Comparison of ENCODE assay signal across 8 mouse cellular contexts in genomic region chr15:79097611-79098025, GRCm38 (mm10). TPM values are rescaled to one million over a fixed set of nuclear protein-coding genes. Genes with fewer than 3 reads are reported as not detected.
A peak's percentile ranks its signal among the peaks of the same experiment; 100 is the strongest.
DNase-seq lines count a peak whose midpoint lies in the region; ATAC-seq and TF ChIP-seq lines count a peak whose summit lies in the region.

No protein-coding gene starts in this region.

- peak in 1 of 2 experiments; percentile 45 for DNase-seq in cerebellum, adult 2 months
- no peak for DNase-seq in cerebellum, adult 18-20 months
- DNase-seq in MEL (ENCODE audit: low read depth, low spot score): peak; percentile 33
- DNase-seq in gastrocnemius, adult 8-10 months (ENCODE audit: low spot score in 2 of 2): peak; percentile 70 to 78
- DNase-seq in intestine, embryonic 14.5 days (ENCODE audit: low spot score): no peak
- peak; percentile 82 for DNase-seq in left cerebral cortex, postnatal 4 days
- peak; percentile 27 for DNase-seq in right cerebral cortex, postnatal 25 days
- DNase-seq in c-Kit-positive CD71-positive TER-119-positive erythroid progenitor cells, embryonic 14.5 days (ENCODE audit: low spot score): no peak

- ATAC-seq in intestine, embryonic 14.5 days (replicated peaks; ENCODE audit: low FRiP score, low TSS enrichment, low read depth): peak; percentile 38; the same call in 1 of the 2 replicates

- H3K27ac ChIP-seq in cerebellum, adult 2 months (ENCODE audit: insufficient read depth, low read length): peak overlapping the region; percentile 10; the same call in 1 of the 2 replicates
- H3K27ac ChIP-seq in MEL (ENCODE audit: control insufficient read depth, low read depth, low read length): no peak overlapping the region
- peak overlapping the region; percentile 79 for H3K27ac ChIP-seq in intestine, embryonic 14.5 days (ENCODE audit: low read depth)

- 0 out of 2 replicates have a peak overlapping the region, but pooled peaks have one; percentile 4 for H3K4me2 ChIP-seq in intestine, embryonic 14.5 days (ENCODE audit: low read length)

- intact Hi-C loops in left cerebral cortex, postnatal 4 days (cut with DNase I): no loop called here

- no peaks in the 10 kb centered on the region for H3K79me2 ChIP-seq in MEL (ENCODE audit: control insufficient read depth, insufficient read depth, low read length, poor library complexity)

- no peak for TF ChIP-seq EP300 in MEL (IDR thresholded peaks at IDR 0.05; ENCODE audit: low read depth in 1 of 2, low read length in 2 of 2)

- H3K9me3 ChIP-seq in MEL (replicated peaks; ENCODE audit: insufficient read depth, low read length): no peaks in the 10 kb centered on the region
- no peaks in the 10 kb centered on the region for H3K9me3 ChIP-seq in intestine, embryonic 14.5 days (ENCODE audit: control insufficient read depth, low read length)

- no peaks in the 10 kb centered on the region for H3K4me1 ChIP-seq in cerebellum, adult 2 months (ENCODE audit: control insufficient read depth, insufficient read depth, low read length)
- H3K4me1 ChIP-seq in MEL (ENCODE audit: control insufficient read depth in 1 of 2, insufficient read depth in 2 of 2, low read length in 2 of 2): peaks cover 0 to 3% of the 10 kb centered on the region in 2 experiments; a peak in 1 of 4 replicates
- peaks cover 24% of the 10 kb centered on the region for H3K4me1 ChIP-seq in intestine, embryonic 14.5 days (replicated peaks; ENCODE audit: control insufficient read depth, insufficient read depth, low read length)

- H3K36me3 ChIP-seq in MEL (ENCODE audit: control insufficient read depth in 1 of 2, insufficient read depth in 2 of 2, low read length in 2 of 2): peaks cover 2 to 3% of the 10 kb centered on the region in 2 experiments; a peak in 3 of 4 replicates
- H3K36me3 ChIP-seq in intestine, embryonic 14.5 days (ENCODE audit: control insufficient read depth, insufficient read depth, low read length): peaks cover 36% of the 10 kb centered on the region

- H3K4me3 ChIP-seq in cerebellum, adult 2 months (replicated peaks; ENCODE audit: insufficient read depth, low read depth, low read length): no peak overlapping the region
- no peak overlapping the region for H3K4me3 ChIP-seq in MEL (ENCODE audit: control insufficient read depth in 1 of 2, insufficient read depth in 1 of 2, low read depth in 2 of 2, low read length in 2 of 2)
- H3K4me3 ChIP-seq in intestine, embryonic 14.5 days (ENCODE audit: low read depth, low read length): no peak overlapping the region

- TF ChIP-seq RAD21 in MEL (IDR thresholded peaks at IDR 0.05; ENCODE audit: low read depth, low read length): no peak

- TF ChIP-seq POLR2A in cerebellum, adult 2 months (IDR thresholded peaks at IDR 0.05; ENCODE audit: borderline replicate concordance, insufficient read depth, low read length): no peak
- no peak for TF ChIP-seq POLR2A in MEL (IDR thresholded peaks at IDR 0.05; ENCODE audit: control insufficient read depth in 1 of 2, insufficient read depth in 1 of 2, low read depth in 1 of 2, low read length in 2 of 2, poor library complexity in 1 of 2)

- 15% methylated on average over 6 of the region's 6 CpGs for WGBS in cerebellum, adult 2 months
- WGBS in intestine, embryonic 14.5 days: 35% methylated on average over 6 of the region's 6 CpGs

- no peaks in the 10 kb centered on the region for H3K27me3 ChIP-seq in cerebellum, adult 2 months (ENCODE audit: control insufficient read depth, insufficient read depth, low read length)
- H3K27me3 ChIP-seq in MEL (ENCODE audit: control insufficient read depth in 1 of 2, insufficient read depth in 2 of 2, low read length in 2 of 2): no peaks in the 10 kb centered on the region
- H3K27me3 ChIP-seq in intestine, embryonic 14.5 days (replicated peaks; ENCODE audit: control insufficient read depth, insufficient read depth, low read length): no peaks in the 10 kb centered on the region

- TF ChIP-seq CTCF in cerebellum, adult 2 months (IDR thresholded peaks at IDR 0.05; ENCODE audit: borderline replicate concordance, insufficient read depth, low read depth, low read length): no peak
- TF ChIP-seq CTCF in MEL (IDR thresholded peaks at IDR 0.05 in 2 of 3, conservative IDR thresholded peaks at IDR 0.05 in 1 of 3; ENCODE audit: control insufficient read depth in 1 of 3, insufficient read depth in 1 of 3, low read depth in 2 of 3, low read length in 3 of 3, poor library complexity in 1 of 3, severe bottlenecking in 1 of 3): no peak

- no peak overlapping the region for H3K9ac ChIP-seq in MEL (ENCODE audit: control insufficient read depth, low read depth, low read length, poor library complexity, severe bottlenecking)
- 0 out of 2 replicates have a peak overlapping the region, but pooled peaks have one; percentile 7 for H3K9ac ChIP-seq in intestine, embryonic 14.5 days (ENCODE audit: low read length)

TF ChIP-seq in MEL, 35 proteins besides CTCF, POLR2A, EP300 and RAD21:
- TF ChIP-seq HCFC1 (IDR thresholded peaks at IDR 0.05; ENCODE audit: low read depth, low read length): no peak
- TF ChIP-seq MAX (IDR thresholded peaks at IDR 0.05; ENCODE audit: low read length): no peak
- no peak for TF ChIP-seq SMC3 (IDR thresholded peaks at IDR 0.05; ENCODE audit: low read depth, low read length)
- no peak for TF ChIP-seq BHLHE40 (IDR thresholded peaks at IDR 0.05; ENCODE audit: borderline replicate concordance, low read depth, low read length)
- TF ChIP-seq NELFE (IDR thresholded peaks at IDR 0.05; ENCODE audit: low read depth, low read length): no peak
- TF ChIP-seq ZNF384 (IDR thresholded peaks at IDR 0.05; ENCODE audit: low read depth, low read length): no peak
- no peak for TF ChIP-seq SIN3A (IDR thresholded peaks at IDR 0.05; ENCODE audit: low read length)
- TF ChIP-seq E2F4 (IDR thresholded peaks at IDR 0.05; ENCODE audit: borderline replicate concordance, low read depth, low read length): no peak
- no peak for TF ChIP-seq ZMIZ1 (IDR thresholded peaks at IDR 0.05; ENCODE audit: low read depth, low read length)
- TF ChIP-seq CHD1 (IDR thresholded peaks at IDR 0.05; ENCODE audit: low read depth, low read length): no peak
- TF ChIP-seq TBP (IDR thresholded peaks at IDR 0.05; ENCODE audit: low read depth, low read length): no peak

RNA-seq across cellular contexts. Expression of gene Micall1, which starts 11.1 kb away (rescaled TPM):
- polyA plus RNA-seq in cerebellum, adult 2 months (2012; rRNA removed): 35.9 and 37.0 TPM in 2 replicates
- total RNA-seq in MEL (2012; rRNA removed): 4.1 and 4.8 TPM in 2 replicates
- 10 to 100 TPM in 1 of 2 experiments, not detected in 1; 13.5 TPM for polyA plus RNA-seq in MEL (2012; ENCODE audit: insufficient read depth in 1 of 2, insufficient read length in 2 of 2, low read depth in 1 of 2, low replicate concordance in 2 of 2, missing spikeins in 1 of 2)
- 10 to 100 TPM in 3 of 4 experiments, 1 to 10 TPM in 1; 9.8 to 12.6 (median 11.2) TPM for total RNA-seq in gastrocnemius, adult 8-10 months (2022)
- 9.3 and 9.9 TPM in 2 replicates for polyA plus RNA-seq in intestine, embryonic 14.5 days (2014; fragmentation: Nextera tagmentation; extraction: Ambion mirVana)
- total RNA-seq in left cerebral cortex, postnatal 4 days (2021): 10 to 100 TPM; 61.5 to 66.6 TPM

RNA-seq across cellular contexts. Expression of gene Eif3l, which starts 22.6 kb away (rescaled TPM):
- 88.1 and 93.0 TPM in 2 replicates for polyA plus RNA-seq in cerebellum, adult 2 months (2012; rRNA removed)
- 394 and 395 TPM in 2 replicates for total RNA-seq in MEL (2012; rRNA removed)
- polyA plus RNA-seq in MEL (2012; ENCODE audit: insufficient read depth in 1 of 2, insufficient read length in 2 of 2, low read depth in 1 of 2, low replicate concordance in 2 of 2, missing spikeins in 1 of 2): 100 to 1,000 TPM; 301 to 442 TPM
- 10 to 100 TPM; 57.8 to 60.8 (median 60.6) TPM for total RNA-seq in gastrocnemius, adult 8-10 months (2022)
- 244 and 264 TPM in 2 replicates for polyA plus RNA-seq in intestine, embryonic 14.5 days (2014; fragmentation: Nextera tagmentation; extraction: Ambion mirVana)
- total RNA-seq in left cerebral cortex, postnatal 4 days (2021): 100 to 1,000 TPM; 116 to 122 TPM

RNA-seq across cellular contexts. Expression of gene Ankrd54, which starts 34.9 kb away (rescaled TPM):
- polyA plus RNA-seq in cerebellum, adult 2 months (2012; rRNA removed): 40.7 and 42.8 TPM in 2 replicates
- 42.3 and 43.4 TPM in 2 replicates for total RNA-seq in MEL (2012; rRNA removed)
- 10 to 100 TPM in 1 of 2 experiments, not detected in 1; 62.2 TPM for polyA plus RNA-seq in MEL (2012; ENCODE audit: insufficient read depth in 1 of 2, insufficient read length in 2 of 2, low read depth in 1 of 2, low replicate concordance in 2 of 2, missing spikeins in 1 of 2)
- total RNA-seq in gastrocnemius, adult 8-10 months (2022): 1 to 10 TPM; 3.1 to 5.8 (median 3.5) TPM
- 49.4 and 50.0 TPM in 2 replicates for polyA plus RNA-seq in intestine, embryonic 14.5 days (2014; fragmentation: Nextera tagmentation; extraction: Ambion mirVana)
- 10 to 100 TPM; 25.5 to 27.2 TPM for total RNA-seq in left cerebral cortex, postnatal 4 days (2021)

RNA-seq across cellular contexts. Expression of gene Polr2f, which starts 43.2 kb away (rescaled TPM):
- polyA plus RNA-seq in cerebellum, adult 2 months (2012; rRNA removed): 107 and 110 TPM in 2 replicates
- total RNA-seq in MEL (2012; rRNA removed): 362 and 423 TPM in 2 replicates
- 100 to 1,000 TPM in 1 of 2 experiments, not detected in 1; 510 TPM for polyA plus RNA-seq in MEL (2012; ENCODE audit: insufficient read depth in 1 of 2, insufficient read length in 2 of 2, low read depth in 1 of 2, low replicate concordance in 2 of 2, missing spikeins in 1 of 2)
- total RNA-seq in gastrocnemius, adult 8-10 months (2022): 10 to 100 TPM; 57.8 to 75.3 (median 70.3) TPM
- polyA plus RNA-seq in intestine, embryonic 14.5 days (2014; fragmentation: Nextera tagmentation; extraction: Ambion mirVana): 398 and 414 TPM in 2 replicates
- total RNA-seq in left cerebral cortex, postnatal 4 days (2021): 100 to 1,000 TPM; 143 to 152 TPM

RNA-seq across cellular contexts. Expression of gene 1700088E04Rik, which starts 43.4 kb away (rescaled TPM):
- polyA plus RNA-seq in cerebellum, adult 2 months (2012; rRNA removed): 6.7 and 10.8 TPM in 2 replicates
- total RNA-seq in MEL (2012; rRNA removed): 4.0 and 4.9 TPM in 2 replicates
- 1 to 10 TPM in 1 of 2 experiments, not detected in 1; 9.3 TPM for polyA plus RNA-seq in MEL (2012; ENCODE audit: insufficient read depth in 1 of 2, insufficient read length in 2 of 2, low read depth in 1 of 2, low replicate concordance in 2 of 2, missing spikeins in 1 of 2)
- total RNA-seq in gastrocnemius, adult 8-10 months (2022): 1 to 10 TPM in 1 of 4 experiments, under 1 TPM in 3; 0.36 to 1.5 (median 0.80) TPM
- 7.4 and 8.2 TPM in 2 replicates for polyA plus RNA-seq in intestine, embryonic 14.5 days (2014; fragmentation: Nextera tagmentation; extraction: Ambion mirVana)
- 10 to 100 TPM; 12.1 to 13.1 TPM for total RNA-seq in left cerebral cortex, postnatal 4 days (2021)

Comparison
In these comparisons a context has a peak if more than half of its experiments do, and no peak if none do; other contexts are left out.
1. DNase-seq: peak in MEL (single experiment), gastrocnemius, adult 8-10 months (2 of 2), left cerebral cortex, postnatal 4 days (single experiment) and right cerebral cortex, postnatal 25 days (single experiment); none in cerebellum, adult 18-20 months (0 of 2), intestine, embryonic 14.5 days (single experiment) and c-Kit-positive CD71-positive TER-119-positive erythroid progenitor cells, embryonic 14.5 days (single experiment).
2. RNA of gene Micall1, which starts 11.1 kb away (total RNA-seq): 61.5 to 66.6 TPM in left cerebral cortex, postnatal 4 days; 9.8 to 12.6 TPM in gastrocnemius, adult 8-10 months and 4.1 to 4.8 TPM in MEL; every median in the first group is over 4 times any median in the second.